ENCODE assay signal across 21 mouse cellular contexts in genomic region chr9:116541976-116542375, GRCm38 (mm10).
DNase-seq lines count a peak whose midpoint lies in the region; ATAC-seq lines count a peak whose summit lies in the region.
"Had no signal": no experiment of that assay in that cellular context is flagged by ENCODE, and none has a peak within 500 bp of the region (broad histone marks: within the 10 kb centered on the region; RNA-seq: fewer than 3 reads in every experiment).

No protein-coding gene starts in this region.

- DNase-seq in frontal cortex, postnatal 14 days (ENCODE audit: low spot score in 2 of 2), result no peak
- DNase-seq in lung, postnatal 25 days (ENCODE audit: low spot score), result no peak
- peak; percentile 9 for DNase-seq in thymus, postnatal 0 days (ENCODE audit: low spot score)
- DNase-seq in thymus, postnatal 14 days, result no peak
- DNase-seq: adrenal gland, postnatal 25 days; cerebellum, adult 18-20 months; cerebellum, postnatal 10 days; heart, postnatal 10 days; kidney, adult 18-20 months; kidney, postnatal 25 days; midbrain, embryonic 14.5 days; retina, postnatal 1 day; thymus, postnatal 36 days had no signal

- ATAC-seq in frontal cortex, adult (ENCODE audit: low TSS enrichment), result peak; percentile 96
- ATAC-seq in lung, embryonic 15.5 days (ENCODE audit: borderline replicate concordance, extremely low read depth, low FRiP score, low TSS enrichment), result no peak
- ATAC-seq in liver, embryonic 12.5 days, result no peak
- ATAC-seq: forebrain, embryonic 13.5 days; hindbrain, embryonic 16.5 days had no signal

- H3K9ac ChIP-seq in lung, embryonic 15.5 days, result no peak overlapping the region
- H3K9ac ChIP-seq in liver, embryonic 12.5 days, result no peak overlapping the region
- H3K9ac ChIP-seq: forebrain, embryonic 13.5 days; heart, embryonic 13.5 days; kidney, embryonic 15.5 days had no signal

- H3K4me2 ChIP-seq in lung, embryonic 15.5 days, result no peak overlapping the region
- H3K4me2 ChIP-seq in liver, embryonic 12.5 days, result no peak overlapping the region
- H3K4me2 ChIP-seq: forebrain, embryonic 13.5 days; heart, embryonic 13.5 days; kidney, embryonic 15.5 days had no signal

- no peak overlapping the region for H3K4me3 ChIP-seq in lung, embryonic 15.5 days
- H3K4me3 ChIP-seq in liver, embryonic 12.5 days, result no peak overlapping the region
- H3K4me3 ChIP-seq: forebrain, embryonic 13.5 days; heart, embryonic 13.5 days; hindbrain, embryonic 10.5 days; kidney, embryonic 15.5 days had no signal

- H3K9me3 ChIP-seq in lung, embryonic 15.5 days, result no peaks in the 10 kb centered on the region
- no peaks in the 10 kb centered on the region for H3K9me3 ChIP-seq in liver, embryonic 12.5 days (replicated peaks)
- H3K9me3 ChIP-seq: forebrain, embryonic 13.5 days; hindbrain, embryonic 10.5 days; kidney, embryonic 15.5 days had no signal

- H3K4me1 ChIP-seq in lung, embryonic 15.5 days, result peaks cover 4% of the 10 kb centered on the region; the same call in 1 of the 2 replicates
- H3K4me1 ChIP-seq in liver, embryonic 12.5 days, result no peaks in the 10 kb centered on the region
- H3K4me1 ChIP-seq: forebrain, embryonic 13.5 days; heart, embryonic 13.5 days; hindbrain, embryonic 10.5 days; kidney, embryonic 15.5 days had no signal

- peak overlapping the region; percentile 53; the same call in 1 of the 2 replicates for H3K27ac ChIP-seq in lung, embryonic 15.5 days
- H3K27ac ChIP-seq in liver, embryonic 12.5 days, result no peak overlapping the region
- H3K27ac ChIP-seq: forebrain, embryonic 13.5 days; heart, embryonic 13.5 days; hindbrain, embryonic 10.5 days; kidney, embryonic 15.5 days had no signal

- no peaks in the 10 kb centered on the region for H3K27me3 ChIP-seq in lung, embryonic 15.5 days
- no peaks in the 10 kb centered on the region for H3K27me3 ChIP-seq in liver, embryonic 12.5 days (replicated peaks)
- H3K27me3 ChIP-seq: forebrain, embryonic 13.5 days; heart, embryonic 13.5 days; kidney, embryonic 15.5 days had no signal

- H3K36me3 ChIP-seq in lung, embryonic 15.5 days, result no peaks in the 10 kb centered on the region
- H3K36me3 ChIP-seq in liver, embryonic 12.5 days, result no peaks in the 10 kb centered on the region
- H3K36me3 ChIP-seq: heart, embryonic 13.5 days; hindbrain, embryonic 10.5 days; kidney, embryonic 15.5 days had no signal

- 79% methylated on average over 7 of the region's 7 CpGs for WGBS in lung, embryonic 15.5 days
- WGBS in liver, embryonic 12.5 days (ENCODE audit: insufficient replicate concordance), result 62% methylated on average over 7 of the region's 7 CpGs
